Mouse (Mus musculus) heart, embryonic 16.5 days (tissue): Measurements from ENCODE around the gene Kcnd1. TPM values are rescaled to one million over a fixed set of nuclear protein-coding genes. Genes with fewer than 3 reads are reported as not detected.
"Not testable (repeated sequence)": the region's sequence is repeated elsewhere in the genome, so short reads cannot be mapped to it uniquely, and the experiment has no call there.

Experiments used
- ATAC-seq: fragments of 200-750 bp; cut with Nextera tagmentation; replicated peaks from 2 replicates; pipeline ENCODE4 v1.8.0; 2017; ENCODE audit warnings: moderate number of reproducible peaks; ENCODE audit not compliant: insufficient read depth, low FRiP score; ENCODE audit errors: extremely low read depth
- H3K27ac ChIP-seq: fragments of 300-500 bp; sonication (generic); 2 replicates; pipeline ENCODE4 v1.5.1; 2014; ENCODE audit warnings: mild to moderate bottlenecking, low read length, control low read depth, moderate library complexity
- H3K27me3 ChIP-seq: fragments of 300-500 bp; sonication (generic); 2 replicates; pipeline ENCODE4 v1.6.1; 2014; ENCODE audit warnings: low read length, mixed read lengths; ENCODE audit not compliant: control insufficient read depth, insufficient read depth
- H3K36me3 ChIP-seq: fragments of 300-500 bp; sonication (generic); 2 replicates; pipeline ENCODE4 v1.6.1; 2014; ENCODE audit not compliant: control insufficient read depth, insufficient read depth
- H3K4me1 ChIP-seq: fragments of 300-500 bp; sonication (generic); 2 replicates; pipeline ENCODE4 v1.6.1; 2014; ENCODE audit warnings: low read length, mixed read lengths; ENCODE audit not compliant: control insufficient read depth, insufficient read depth
- H3K4me2 ChIP-seq: fragments of 300-500 bp; sonication (generic); 2 replicates; pipeline ENCODE4 v1.6.1; 2014; ENCODE audit warnings: low read depth, mild to moderate bottlenecking, control low read depth, low read length
- H3K4me3 ChIP-seq: fragments of 300-500 bp; sonication (generic); 2 replicates; pipeline ENCODE4 v1.5.1; 2014; ENCODE audit warnings: mild to moderate bottlenecking, control low read depth, low read length
- H3K9ac ChIP-seq: fragments of 300-500 bp; sonication (generic); 2 replicates; pipeline ENCODE4 v1.6.1; 2014; ENCODE audit warnings: low read length, control low read depth
- H3K9me3 ChIP-seq: fragments of 300-500 bp; sonication (generic); replicated peaks from 2 replicates; pipeline ENCODE4 v1.6.1; 2016; ENCODE audit warnings: low read length; ENCODE audit not compliant: control insufficient read depth
- WGBS: fragments of 180-500 bp; shearing (Covaris S2); extraction: QIAGEN DNeasy Blood & Tissue Kit; methylation state at CpG from one replicate; pipeline ENCODE4 v1.1.7; 2014; 5-methylcytosine and 5-hydroxymethylcytosine counted together
- polyA plus RNA-seq: library from polyadenylated mRNA; unstranded; fragments of >200 nt; fragmentation: Nextera tagmentation; extraction: Ambion mirVana; gene quantifications from 2 replicates; pipeline ENCODE4 v1.2.1, GENCODE M21; 2015

Kcnd1 gene
- polyA plus RNA-seq, 1 experiment from 2014 or later, result 0.54 TPM

GRCm38 (mm10) chrX:7790309-7790708, 31.8 kb upstream of the Kcnd1 start:
- no peaks in the 10 kb centered on the region for H3K36me3 ChIP-seq
- H3K9me3 ChIP-seq, result no peaks in the 10 kb centered on the region
- peak overlapping the region; percentile 73 for H3K4me2 ChIP-seq
- ATAC-seq, result 0 out of 2 replicates have a peak, but pooled peaks have one; percentile 14
- H3K27me3 ChIP-seq, result no peaks in the 10 kb centered on the region
- peak overlapping the region; percentile 58 for H3K4me3 ChIP-seq
- H3K4me1 ChIP-seq, result peaks cover 6% of the 10 kb centered on the region
- 22% methylated on average over 5 of the region's 5 CpGs for whole genome bisulfite sequencing
- H3K9ac ChIP-seq, result peak overlapping the region; percentile 73
- H3K27ac ChIP-seq, result no peak overlapping the region

- ATAC-seq, result no peak
- 47% methylated on average over 3 of the region's 3 CpGs for WGBS
- no peaks in the 10 kb centered on the region for H3K27me3 ChIP-seq
- H3K4me2 ChIP-seq, result no peak overlapping the region
- H3K4me1 ChIP-seq, result peaks cover 6% of the 10 kb centered on the region
- no peak overlapping the region for H3K27ac ChIP-seq
- no peaks in the 10 kb centered on the region for H3K36me3 ChIP-seq
- no peak overlapping the region for H3K9ac ChIP-seq
- H3K9me3 ChIP-seq, result no peaks in the 10 kb centered on the region
- H3K4me3 ChIP-seq, result no peak overlapping the region
Observed at GRCm38 (mm10) chrX:7793361-7793760, 28.7 kb upstream of the Kcnd1 start.

- Histone ChIP-seq H3K27me3 (no peaks in the 10 kb centered on the region), H3K9me3 (no peaks in the 10 kb centered on the region), H3K4me2 (no peak overlapping the region), H3K4me3 (no peak overlapping the region), H3K9ac (no peak overlapping the region), H3K4me1 (peaks cover 6% of the 10 kb centered on the region), H3K27ac (no peak overlapping the region), H3K36me3 (peaks cover 2% of the 10 kb centered on the region; the same call in 1 of the 2 replicates)
- WGBS, result 20% methylated on average over 7 of the region's 7 CpGs
- no peak for ATAC-seq
Observed at GRCm38 (mm10) chrX:7795016-7795415, 27.1 kb upstream of the Kcnd1 start.

DNA sequence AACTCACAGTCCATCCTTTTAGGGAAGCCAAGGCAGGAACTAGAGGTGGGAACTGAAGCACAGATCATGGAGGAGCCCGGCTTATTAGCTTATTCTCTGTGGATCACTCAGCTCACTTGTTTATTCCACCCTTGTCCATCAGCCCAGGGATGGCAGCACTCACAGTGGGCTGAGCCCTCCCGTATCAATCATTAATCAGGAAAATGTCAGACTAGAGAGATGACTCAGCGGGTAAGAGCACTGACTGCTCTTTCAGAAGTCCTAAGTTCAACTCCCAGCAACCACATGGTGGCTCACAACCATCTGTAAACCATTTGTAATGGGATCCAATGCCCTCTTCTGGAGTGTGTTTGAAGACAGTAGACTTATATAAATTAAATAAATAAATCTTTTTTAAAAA, 24.8 kb upstream of the Kcnd1 start:
- ATAC-seq, result no peak
- Histone ChIP-seq H3K9ac (no peak overlapping the region), H3K9me3 (no peaks in the 10 kb centered on the region), H3K4me2 (no peak overlapping the region), H3K4me1 (no peaks in the 10 kb centered on the region), H3K36me3 (peaks cover 8% of the 10 kb centered on the region), H3K4me3 (no peak overlapping the region), H3K27ac (no peak overlapping the region), H3K27me3 (no peaks in the 10 kb centered on the region)
- 84% methylated on average over 3 of the region's 3 CpGs for WGBS

GRCm38 (mm10) chrX:7802157-7802556, 19.9 kb upstream of the Kcnd1 start:
- not testable (repeated sequence) for H3K4me3 ChIP-seq, ATAC-seq, H3K4me1 ChIP-seq, H3K27me3 ChIP-seq, H3K27ac ChIP-seq, H3K9ac ChIP-seq, H3K9me3 ChIP-seq, H3K4me2 ChIP-seq
- peaks cover 12% of the 10 kb centered on the region for H3K36me3 ChIP-seq
- 84% methylated on average over 2 of the region's 2 CpGs for WGBS

- H3K4me2 ChIP-seq, H3K4me3 ChIP-seq, H3K9ac ChIP-seq, H3K9me3 ChIP-seq, H3K27me3 ChIP-seq, H3K36me3 ChIP-seq, ATAC-seq, H3K27ac ChIP-seq, H3K4me1 ChIP-seq: not testable (repeated sequence)
- 49% methylated on average over 8 of the region's 8 CpGs for WGBS
Observed at GRCm38 (mm10) chrX:7815016-7815415, 7.1 kb upstream of the Kcnd1 start.

- WGBS, result 50% methylated on average over 1 of the region's 1 CpGs
- no peak for ATAC-seq
- Histone ChIP-seq H3K4me1 (no peaks in the 10 kb centered on the region), H3K27ac (no peak overlapping the region), H3K9ac (no peak overlapping the region), H3K27me3 (no peaks in the 10 kb centered on the region), H3K36me3 (no peaks in the 10 kb centered on the region), H3K4me2 (no peak overlapping the region), H3K9me3 (no peaks in the 10 kb centered on the region), H3K4me3 (no peak overlapping the region)
Observed at GRCm38 (mm10) chrX:7837146-7837545, 15.1 kb downstream of the Kcnd1 start.

GRCm38 (mm10) chrX:7840842-7841162, 18.7 kb downstream of the Kcnd1 start:
- no peak for ATAC-seq
- peaks cover 11% of the 10 kb centered on the region for H3K4me1 ChIP-seq
- H3K9me3 ChIP-seq, result no peaks in the 10 kb centered on the region
- peak overlapping the region; percentile 63 for H3K4me2 ChIP-seq
- H3K36me3 ChIP-seq, result no peaks in the 10 kb centered on the region
- H3K27ac ChIP-seq, result peak overlapping the region; percentile 87
- no peaks in the 10 kb centered on the region for H3K27me3 ChIP-seq
- H3K4me3 ChIP-seq, result peak overlapping the region; percentile 79
- WGBS, result 20% methylated on average over 7 of the region's 7 CpGs
- peak overlapping the region; percentile 55 for H3K9ac ChIP-seq

DNA sequence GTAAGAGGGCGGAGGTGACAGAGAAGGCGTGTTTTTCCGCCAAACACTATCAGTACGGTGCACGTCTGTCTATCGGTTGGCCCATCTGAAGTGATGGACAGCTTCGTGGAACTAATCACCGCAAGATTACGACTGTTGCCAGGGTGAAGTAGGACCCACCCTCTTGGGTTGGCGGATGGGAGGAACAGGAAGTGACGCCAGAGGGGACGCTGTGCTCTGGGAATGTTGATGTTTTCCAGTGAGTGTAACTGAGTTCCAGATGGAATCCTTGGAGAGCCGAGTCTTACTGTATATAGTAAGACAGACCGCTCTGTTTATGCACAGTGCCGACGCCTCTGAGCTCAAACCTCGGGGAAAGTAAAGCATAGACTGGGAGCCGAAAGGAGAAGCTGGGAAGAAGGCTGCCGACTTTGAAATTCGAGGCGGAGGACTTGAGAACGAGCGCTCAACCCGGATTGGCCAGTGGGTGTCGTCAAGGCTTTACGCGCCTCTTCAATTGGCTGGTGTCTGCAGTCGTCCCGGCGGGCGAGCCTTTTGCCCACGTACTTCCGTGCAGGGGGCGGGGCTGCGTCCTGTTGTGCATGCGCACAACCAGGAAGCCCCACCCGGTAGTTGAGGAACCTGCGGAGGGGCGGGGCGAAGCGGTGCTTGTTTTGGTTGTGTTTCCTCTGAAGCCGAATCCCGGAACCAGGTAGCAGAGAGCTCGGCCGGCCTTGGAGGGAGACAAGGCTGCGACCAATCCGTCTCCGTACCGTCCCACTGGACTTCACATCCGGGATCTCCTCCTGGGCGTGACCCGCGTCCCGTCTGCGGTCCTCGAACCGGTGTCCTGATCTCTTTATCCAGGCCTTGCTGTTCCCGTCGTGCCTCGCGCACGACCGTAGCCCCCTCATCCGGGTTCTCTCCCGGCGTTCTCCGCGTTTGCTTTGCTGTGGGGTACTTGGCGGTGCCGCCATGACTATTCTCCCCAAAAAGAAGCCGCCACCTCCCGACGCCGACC, 19.4 kb downstream of the Kcnd1 start, which contains the start of gene Otud5:
Gene Otud5 (plus strand): TSS at position 202 of the 1,000 bp plus-strand sequence.
- 7% methylated on average over 72 of the region's 74 CpGs for WGBS
- Histone ChIP-seq H3K27ac (peak within 1 kb of the TSS; percentile 96), H3K27me3 (no peaks in the 10 kb centered on the region), H3K9me3 (no peaks in the 10 kb centered on the region), H3K4me2 (peak within 1 kb of the TSS; percentile 74), H3K9ac (peak within 1 kb of the TSS; percentile 85), H3K36me3 (no peaks in the 10 kb centered on the region), H3K4me3 (peak within 1 kb of the TSS; percentile 79), H3K4me1 (peaks cover 11% of the 10 kb centered on the region)
- ATAC-seq, result peak; percentile 96
